Mouse (Mus musculus) midbrain, postnatal 0 days (tissue): ENCODE measurements at regions not wholly inside any gene's neighbourhood (a gene's known extent, or its start where the extent isn't known, plus 50 kb on each side); places are given as distances from the start of the nearest gene placed in this dataset.
A peak's percentile ranks its signal among the peaks of the same experiment; 100 is the strongest.

Source experiments
- ATAC-seq: fragments of 200-750 bp; cut with Nextera tagmentation; 2 replicates; pipeline ENCODE4 v1.8.0; 2017; ENCODE audit warnings: moderate number of reproducible peaks, mild to moderate bottlenecking, moderate TSS enrichment, moderate library complexity; ENCODE audit not compliant: low FRiP score
- DNase-seq: peaks from one replicate; pipeline ENCODE4 v3.0.0-alpha.2; 2015; ENCODE audit warnings: low spot score
- H3K27ac ChIP-seq: fragments of 300-500 bp; sonication (generic); 2 replicates; pipeline ENCODE4 v1.5.1; 2014; ENCODE audit warnings: low read depth, mild to moderate bottlenecking, low read length, mixed read lengths
- H3K27me3 ChIP-seq: fragments of 300-500 bp; sonication (generic); 2 replicates; pipeline ENCODE4 v1.6.1; 2014; ENCODE audit warnings: low read length, control low read depth, mixed read lengths; ENCODE audit not compliant: insufficient read depth
- H3K36me3 ChIP-seq: fragments of 300-500 bp; sonication (generic); 2 replicates; pipeline ENCODE4 v1.6.1; 2014; ENCODE audit warnings: low read length, control low read depth, mixed read lengths; ENCODE audit not compliant: insufficient read depth
- H3K4me1 ChIP-seq: fragments of 300-500 bp; sonication (generic); 2 replicates; pipeline ENCODE4 v1.6.1; 2014; ENCODE audit warnings: mild to moderate bottlenecking, control low read depth, antibody characterized with exemption, low read length, mixed read lengths; ENCODE audit not compliant: insufficient read depth
- H3K4me2 ChIP-seq: fragments of 300-500 bp; sonication (generic); 2 replicates; pipeline ENCODE4 v1.6.1; 2014; ENCODE audit warnings: low read depth, mild to moderate bottlenecking, low read length, mixed read lengths; ENCODE audit not compliant: poor library complexity, severe bottlenecking
- H3K4me3 ChIP-seq: fragments of 300-500 bp; sonication (generic); 2 replicates; pipeline ENCODE4 v1.5.1; 2014; ENCODE audit warnings: low read depth, mild to moderate bottlenecking, low read length, moderate library complexity
- H3K9ac ChIP-seq: fragments of 300-500 bp; sonication (generic); replicated peaks from 2 replicates; pipeline ENCODE4 v1.6.1; 2014; ENCODE audit warnings: mild to moderate bottlenecking, low read length, moderate library complexity, mixed read lengths; ENCODE audit not compliant: poor library complexity, severe bottlenecking
- H3K9me3 ChIP-seq: fragments of 300-500 bp; sonication (generic); 2 replicates; pipeline ENCODE4 v1.6.1; 2016; ENCODE audit warnings: low read length, control low read depth
- CTCF ChIP-seq: IDR thresholded peaks from 2 replicates; pipeline ENCODE4 v1.5.1; 2016; ENCODE audit warnings: antibody characterized with exemption, mild to moderate bottlenecking
- WGBS: fragments of 180-500 bp; shearing (Covaris S2); extraction: QIAGEN DNeasy Blood & Tissue Kit; methylation state at CpG from one replicate; pipeline ENCODE4 v1.1.7; 2014; 5-methylcytosine and 5-hydroxymethylcytosine counted together

DNA sequence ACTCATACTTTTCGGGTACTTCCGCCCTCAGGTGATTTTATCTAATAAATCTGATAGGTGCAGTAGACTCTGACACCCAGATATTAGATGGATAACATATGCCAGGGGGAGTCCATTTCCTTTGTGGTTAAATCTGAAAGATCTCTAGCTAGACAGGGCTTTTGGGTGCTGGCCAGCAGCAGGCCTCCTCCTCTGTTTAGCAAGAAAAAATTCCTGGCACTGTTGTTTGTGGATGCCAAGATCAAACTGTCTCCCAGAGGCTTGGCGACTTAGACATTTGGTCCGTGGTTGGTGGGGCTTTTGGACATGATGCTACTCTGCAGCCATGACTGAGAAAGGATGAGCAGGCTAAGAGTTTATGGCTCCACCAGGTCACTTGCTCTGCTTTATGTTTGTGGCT lies 287.5 kb upstream of the Usp25 start:
- H3K4me3 ChIP-seq: no peak overlapping the region
- DNase-seq (peak; percentile 19), ATAC-seq (no peak)
- TF ChIP-seq CTCF: no peak
- H3K9me3 ChIP-seq: no peaks in the 10 kb centered on the region
- H3K36me3 ChIP-seq: no peaks in the 10 kb centered on the region
- H3K4me1 ChIP-seq: no peaks in the 10 kb centered on the region
- H3K9ac ChIP-seq: no peak overlapping the region
- no peaks in the 10 kb centered on the region for H3K27me3 ChIP-seq
- 91% methylated on average over 4 of the region's 4 CpGs for WGBS
- no peak overlapping the region for H3K4me2 ChIP-seq
- H3K27ac ChIP-seq: no peak overlapping the region

DNA sequence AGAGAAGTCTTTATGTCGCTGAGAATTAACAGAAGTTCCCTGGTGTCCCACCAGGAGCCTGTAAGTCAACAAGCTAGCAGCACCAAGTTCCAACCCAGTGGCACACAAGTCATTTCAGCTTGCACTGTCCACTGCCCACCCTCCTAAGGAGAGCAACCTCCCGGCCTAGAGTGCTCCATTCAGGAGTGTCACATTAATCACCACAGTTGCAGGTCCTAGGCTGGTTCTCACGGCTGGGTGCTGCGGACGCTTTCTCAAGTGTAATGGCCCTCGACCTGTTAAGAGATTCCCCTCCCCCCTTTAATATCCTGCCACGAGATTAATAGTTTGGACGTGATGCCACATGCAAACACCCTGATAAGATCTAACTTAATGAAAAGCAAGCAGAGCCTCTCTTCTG lies 288.2 kb upstream of the Usp25 start:
- ATAC-seq: no peak
- no peaks in the 10 kb centered on the region for H3K36me3 ChIP-seq
- no peak overlapping the region for H3K9ac ChIP-seq
- H3K9me3 ChIP-seq: no peaks in the 10 kb centered on the region
- H3K4me1 ChIP-seq: no peaks in the 10 kb centered on the region
- no peak overlapping the region for H3K4me3 ChIP-seq
- 64% methylated on average over 8 of the region's 8 CpGs for WGBS
- no peak overlapping the region for H3K4me2 ChIP-seq
- no peaks in the 10 kb centered on the region for H3K27me3 ChIP-seq
- no peak for DNase-seq
- no peak for TF ChIP-seq CTCF
- no peak overlapping the region for H3K27ac ChIP-seq

DNA sequence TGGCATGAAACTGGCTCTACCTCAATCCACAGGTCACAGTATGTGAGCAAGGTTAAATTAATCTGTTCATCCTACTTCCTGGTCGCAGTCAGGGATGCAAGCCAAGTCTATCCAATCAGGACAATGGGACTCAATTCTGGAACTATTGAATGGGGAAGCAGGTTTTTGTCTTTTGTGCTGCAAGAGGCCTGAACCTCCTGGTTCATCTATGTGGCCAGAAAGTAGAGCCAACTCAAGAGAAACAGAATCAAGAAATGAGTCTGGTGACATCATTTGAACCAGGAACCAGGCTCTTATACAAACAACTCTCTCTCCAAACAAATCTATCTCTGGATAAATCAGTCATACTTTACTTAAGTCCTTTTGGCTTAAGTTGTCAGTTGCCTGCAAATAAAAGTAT lies 294.7 kb upstream of the Usp25 start:
- no peaks in the 10 kb centered on the region for H3K27me3 ChIP-seq
- WGBS: 85% methylated on average over 1 of the region's 1 CpGs
- no peak for TF ChIP-seq CTCF
- ATAC-seq: no peak
- no peaks in the 10 kb centered on the region for H3K4me1 ChIP-seq
- H3K36me3 ChIP-seq: no peaks in the 10 kb centered on the region
- no peak for DNase-seq
- no peaks in the 10 kb centered on the region for H3K9me3 ChIP-seq
- no peak overlapping the region for H3K27ac ChIP-seq
- no peak overlapping the region for H3K4me3 ChIP-seq
- no peak overlapping the region for H3K9ac ChIP-seq
- no peak overlapping the region for H3K4me2 ChIP-seq

GRCm38 (mm10) chr16:76718147-76718546 lies 295.4 kb upstream of the Usp25 start:
- Histone ChIP-seq H3K4me1 (no peaks in the 10 kb centered on the region), H3K4me2 (no peak overlapping the region), H3K27me3 (no peaks in the 10 kb centered on the region), H3K9ac (no peak overlapping the region), H3K4me3 (no peak overlapping the region), H3K9me3 (no peaks in the 10 kb centered on the region), H3K27ac (no peak overlapping the region), H3K36me3 (no peaks in the 10 kb centered on the region)
- 100% methylated on average over 1 of the region's 1 CpGs for WGBS
- DNase-seq (no peak), ATAC-seq (no peak)
- no peak for TF ChIP-seq CTCF

- Histone ChIP-seq H3K4me3 (no peak overlapping the region), H3K27ac (no peak overlapping the region), H3K4me2 (no peak overlapping the region), H3K9me3 (no peaks in the 10 kb centered on the region), H3K9ac (no peak overlapping the region), H3K27me3 (no peaks in the 10 kb centered on the region), H3K4me1 (no peaks in the 10 kb centered on the region), H3K36me3 (no peaks in the 10 kb centered on the region)
- WGBS: 57% methylated on average over 6 of the region's 6 CpGs
- ATAC-seq (no peak), DNase-seq (no peak)
- TF ChIP-seq CTCF: no peak
Measured at GRCm38 (mm10) chr16:76694913-76695312, 318.6 kb upstream of the Usp25 start.

- no peak overlapping the region for H3K27ac ChIP-seq
- TF ChIP-seq CTCF: no peak
- WGBS: 87% methylated on average over 18 of the region's 18 CpGs
- H3K27me3 ChIP-seq: no peaks in the 10 kb centered on the region
- H3K4me3 ChIP-seq: no peak overlapping the region
- H3K36me3 ChIP-seq: no peaks in the 10 kb centered on the region
- H3K4me2 ChIP-seq: no peak overlapping the region
- no peaks in the 10 kb centered on the region for H3K4me1 ChIP-seq
- no peak for DNase-seq
- no peak overlapping the region for H3K9ac ChIP-seq
- ATAC-seq: no peak
- no peaks in the 10 kb centered on the region for H3K9me3 ChIP-seq
Measured at GRCm38 (mm10) chr16:76687735-76688447, 314.3 kb upstream of the Nrip1 start.
